Mouse (Mus musculus) cerebellum, adult 8-10 months (tissue): ENCODE measurements at regions not wholly inside any gene's neighbourhood (a gene's known extent, or its start where the extent isn't known, plus 50 kb on each side); places are given as distances from the start of the nearest gene placed in this dataset.
A peak's percentile ranks its signal among the peaks of the same experiment; 100 is the strongest.
"Not testable (repeated sequence)": the region's sequence is repeated elsewhere in the genome, so short reads cannot be mapped to it uniquely, and the experiment has no call there.

ENCODE experiments used
- DNase-seq: peaks from one replicate; pipeline ENCODE4 v3.0.0; 2022

- peak; percentile 72 for DNase-seq
Observed at GRCm38 (mm10) chr15:8831720-8832620, 121.4 kb upstream of the Slc1a3 start.

GRCm38 (mm10) chr15:8824861-8825260, 114.3 kb upstream of the Slc1a3 start:
- no peak for DNase-seq

DNA sequence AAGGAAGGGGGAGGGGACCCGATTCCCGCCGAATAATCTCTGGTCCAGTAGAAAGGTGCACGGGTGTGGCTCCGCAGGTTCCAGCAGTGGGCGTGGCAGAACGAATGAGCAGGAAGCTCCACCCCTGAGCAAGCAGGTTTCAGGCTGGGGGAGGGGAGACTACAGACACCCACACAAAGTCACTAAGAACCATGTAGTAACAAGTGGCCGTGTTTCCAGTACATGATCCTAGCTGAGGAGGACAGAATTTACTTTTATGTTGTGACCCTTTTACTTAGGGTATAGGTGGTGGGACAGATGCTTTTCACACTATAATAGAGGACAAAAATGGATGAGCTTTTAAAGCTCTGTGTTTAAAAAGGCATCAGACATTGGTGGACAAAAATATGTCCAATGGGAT, 112.2 kb upstream of the Slc1a3 start:
- DNase-seq: not testable (repeated sequence)

DNA sequence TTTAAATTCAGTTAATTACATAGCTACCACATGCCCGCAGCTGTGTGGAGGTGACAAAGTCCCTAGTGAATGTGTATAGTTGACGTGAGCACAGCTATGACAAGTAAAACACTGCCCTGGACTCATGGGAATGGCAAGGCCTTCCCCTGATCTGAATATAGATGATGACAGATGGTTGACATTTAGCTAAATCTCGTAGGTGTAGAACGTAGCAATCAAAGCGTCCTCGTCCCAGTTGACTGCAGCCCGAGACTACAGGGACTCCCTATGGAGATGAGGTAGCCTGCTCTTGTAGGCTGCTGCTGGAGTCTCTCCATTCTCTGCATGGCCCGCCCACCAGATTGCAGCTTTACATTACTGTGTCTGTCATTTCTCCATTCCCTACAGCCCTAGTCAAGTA, 107.0 kb upstream of the Slc1a3 start:
- DNase-seq: no peak

DNA sequence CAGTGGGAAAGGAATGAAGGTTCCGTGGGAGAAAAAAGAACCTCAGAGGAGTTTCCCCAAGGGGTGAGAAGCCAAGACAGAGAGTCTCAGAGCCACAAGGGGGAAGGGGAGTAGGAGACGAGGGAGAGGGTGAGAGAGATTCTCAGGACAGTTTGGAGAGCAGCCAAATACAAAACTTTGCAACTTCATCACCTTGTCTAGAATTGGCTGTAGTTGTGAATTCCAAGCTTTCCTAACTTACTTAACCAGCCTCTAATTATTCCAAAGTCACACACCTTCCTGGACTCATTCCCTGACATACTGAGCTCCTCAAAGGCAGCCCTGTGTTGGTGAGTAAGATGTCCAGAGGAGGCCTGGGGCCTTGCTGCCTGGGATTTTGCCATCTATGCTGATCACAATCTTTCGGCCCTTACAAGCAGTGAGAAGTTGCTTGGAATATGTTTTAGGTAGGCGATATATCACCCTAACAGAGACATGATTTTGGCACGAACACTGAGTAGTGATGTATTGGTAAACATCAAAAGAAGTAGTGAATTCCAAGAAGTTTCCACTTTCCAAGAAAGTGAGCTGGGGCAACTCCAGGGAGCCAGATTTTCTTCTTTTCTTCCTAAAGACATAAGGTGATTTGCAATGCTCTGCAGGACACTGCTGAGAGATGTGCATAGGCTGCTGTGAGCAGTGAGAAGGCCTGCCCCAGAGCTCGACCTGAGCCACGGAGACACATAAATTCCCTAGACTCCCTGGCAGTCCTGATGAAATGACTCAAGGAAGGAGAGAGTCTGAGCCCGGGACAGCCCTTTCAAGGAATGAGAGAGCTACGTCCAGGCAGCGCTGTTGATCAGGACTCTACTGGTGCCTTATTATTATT, 106.2 kb upstream of the Slc1a3 start:
- no peak for DNase-seq

- no peak for DNase-seq
Observed at GRCm38 (mm10) chr15:8815958-8816357, 105.4 kb upstream of the Slc1a3 start.

DNA sequence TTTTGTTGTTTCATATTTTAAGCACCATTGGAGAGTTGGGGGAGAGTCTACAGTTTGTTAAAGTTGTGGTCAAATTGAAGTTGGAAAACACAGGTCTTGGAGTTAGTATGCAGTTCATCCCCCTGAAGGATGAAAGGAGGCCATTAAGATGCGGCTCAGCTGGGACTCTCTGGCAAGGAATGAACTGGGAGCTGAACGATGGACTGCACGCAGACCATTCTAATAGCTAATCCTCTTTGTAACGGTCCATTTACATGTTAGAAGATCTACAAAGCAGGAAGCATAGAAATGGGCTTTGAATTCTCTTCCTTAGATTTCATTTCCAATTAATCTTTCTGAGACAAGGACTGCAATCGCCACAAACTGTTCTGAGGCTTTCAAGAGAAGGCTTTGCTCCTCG, 104.7 kb upstream of the Slc1a3 start:
- no peak for DNase-seq

- DNase-seq: no peak
Observed at GRCm38 (mm10) chr15:8806354-8806753, 95.8 kb upstream of the Slc1a3 start.

- not testable (repeated sequence) for DNase-seq
Observed at GRCm38 (mm10) chr15:8805565-8805964, 95.0 kb upstream of the Slc1a3 start.

DNA sequence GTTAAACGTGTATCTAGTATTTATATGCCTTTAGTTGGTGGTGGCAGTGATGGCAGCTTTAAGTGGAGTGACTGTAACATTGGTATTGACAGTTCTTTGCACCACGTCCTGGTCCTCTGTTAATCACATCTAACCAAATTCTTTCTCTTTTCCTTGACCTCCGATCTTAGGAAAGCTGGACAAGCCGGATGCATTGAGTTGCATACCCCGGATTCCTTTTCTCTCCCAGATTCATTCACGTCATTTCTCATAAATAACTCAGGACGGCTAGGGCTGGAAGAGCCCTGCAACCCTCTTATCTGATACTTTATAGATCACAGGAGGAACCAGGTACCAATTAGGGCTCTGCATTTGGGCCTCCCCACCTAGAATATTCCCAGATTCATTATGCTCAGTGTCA, 91.5 kb upstream of the Slc1a3 start:
- DNase-seq: no peak

GRCm38 (mm10) chr15:8797015-8797414, 86.5 kb upstream of the Slc1a3 start:
- DNase-seq: no peak

DNA sequence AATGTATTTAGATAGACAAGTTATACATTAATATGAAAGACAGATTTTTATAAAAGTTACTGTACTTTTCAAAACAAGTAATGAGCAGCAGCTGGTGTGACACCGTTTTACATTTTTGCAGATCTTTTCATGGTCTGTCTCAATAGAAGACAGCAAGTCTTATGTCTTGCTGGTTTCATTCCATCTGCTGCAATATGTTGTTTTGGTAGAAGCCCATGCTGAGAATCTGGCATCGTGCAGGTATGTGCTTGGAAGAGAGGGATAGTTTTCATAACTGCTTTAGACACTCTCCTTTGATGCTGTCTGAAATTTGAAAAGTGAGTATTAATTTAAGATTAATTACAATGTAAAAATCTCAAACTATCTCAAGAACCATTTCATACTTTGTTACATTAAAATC, 81.5 kb upstream of the Slc1a3 start:
- peak; percentile 76 for DNase-seq

GRCm38 (mm10) chr15:8789924-8790323, 79.4 kb upstream of the Slc1a3 start:
- no peak for DNase-seq

- DNase-seq: no peak
Observed at GRCm38 (mm10) chr15:8789000-8789399, 78.4 kb upstream of the Slc1a3 start.

GRCm38 (mm10) chr15:8785537-8785936, 75.0 kb upstream of the Slc1a3 start:
- DNase-seq: no peak

GRCm38 (mm10) chr15:8783567-8783966, 73.0 kb upstream of the Slc1a3 start:
- no peak for DNase-seq

DNA sequence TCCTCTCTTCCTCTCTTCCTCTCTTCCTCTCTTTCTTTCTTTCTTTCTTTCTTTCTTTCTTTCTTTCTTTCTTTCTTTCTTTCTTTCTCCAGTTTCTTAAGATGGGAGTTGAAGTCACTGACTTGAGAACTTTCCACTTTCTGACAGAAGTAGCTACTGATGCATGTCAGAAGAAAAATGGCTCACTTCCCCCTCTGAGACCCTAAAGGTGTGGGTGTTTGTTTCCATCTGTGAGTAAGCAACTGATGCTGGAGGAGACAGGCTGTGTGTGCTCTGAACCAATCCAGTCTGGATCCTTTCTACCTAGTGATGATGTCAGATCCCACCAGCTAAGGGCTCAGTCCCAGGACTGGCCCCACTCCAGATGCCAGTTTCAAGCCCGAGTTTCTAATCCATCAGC, 72.5 kb upstream of the Slc1a3 start:
- no peak for DNase-seq

- DNase-seq: no peak
Observed at GRCm38 (mm10) chr15:8782131-8782507, 71.6 kb upstream of the Slc1a3 start.

- DNase-seq: no peak
Observed at GRCm38 (mm10) chr15:8781159-8782130, 70.9 kb upstream of the Slc1a3 start.

GRCm38 (mm10) chr15:8780371-8780866, 69.9 kb upstream of the Slc1a3 start:
- DNase-seq: no peak

- DNase-seq: no peak
Observed at GRCm38 (mm10) chr15:8767624-8768571, 57.3 kb upstream of the Slc1a3 start.
